Mouse (Mus musculus) c-Kit-positive CD71-negative TER-119-negative erythroid progenitor cells, embryonic 14.5 days (primary cell): Measurements from ENCODE around the gene Aldh2.
A peak's percentile ranks its signal among the peaks of the same experiment; 100 is the strongest.

Experiments used
- DNase-seq: peaks from one replicate; pipeline ENCODE4 v3.0.0-alpha.2; 2013; ENCODE audit warnings: low read depth

Gene Aldh2

GRCm38 (mm10) chr5:121595758-121596157, 2.1 kb upstream of the Aldh2 start:
- DNase-seq = no peak

GRCm38 (mm10) chr5:121594714-121595313, 1.2 kb upstream of the Aldh2 start:
- DNase-seq = no peak

GRCm38 (mm10) chr5:121592816-121593407, 712 bp downstream of the Aldh2 start:
- DNase-seq = no peak

- DNase-seq = no peak
Observed at GRCm38 (mm10) chr5:121592064-121592815, 1.4 kb downstream of the Aldh2 start.

GRCm38 (mm10) chr5:121591417-121592063, 2.1 kb downstream of the Aldh2 start:
- DNase-seq = no peak

- no peak for DNase-seq
Observed at GRCm38 (mm10) chr5:121589928-121590327, 3.7 kb downstream of the Aldh2 start.

GRCm38 (mm10) chr5:121586400-121587039, 7.1 kb downstream of the Aldh2 start:
- peak; percentile 48 for DNase-seq

- no peak for DNase-seq
Observed at GRCm38 (mm10) chr5:121585699-121586098, 7.9 kb downstream of the Aldh2 start.

- DNase-seq = no peak
Observed at GRCm38 (mm10) chr5:121585005-121585404, 8.6 kb downstream of the Aldh2 start.

- DNase-seq = peak; percentile 73
Observed at GRCm38 (mm10) chr5:121583765-121584501, 9.7 kb downstream of the Aldh2 start.

GRCm38 (mm10) chr5:121581945-121582344, 11.7 kb downstream of the Aldh2 start:
- DNase-seq = no peak

- no peak for DNase-seq
Observed at GRCm38 (mm10) chr5:121576927-121577488, 16.6 kb downstream of the Aldh2 start.

- no peak for DNase-seq
Observed at GRCm38 (mm10) chr5:121575867-121576266, 17.8 kb downstream of the Aldh2 start.

GRCm38 (mm10) chr5:121574145-121574544, 19.5 kb downstream of the Aldh2 start:
- DNase-seq = no peak

GRCm38 (mm10) chr5:121570787-121571186, 22.8 kb downstream of the Aldh2 start:
- no peak for DNase-seq

- no peak for DNase-seq
Observed at GRCm38 (mm10) chr5:121569881-121570420, 23.7 kb downstream of the Aldh2 start.

- DNase-seq = no peak
Observed at GRCm38 (mm10) chr5:121566035-121566681, 27.5 kb downstream of the Aldh2 start.

GRCm38 (mm10) chr5:121564468-121564895, 29.1 kb downstream of the Aldh2 start:
- peak; percentile 87 for DNase-seq

GRCm38 (mm10) chr5:121562436-121562835, 31.2 kb downstream of the Aldh2 start:
- no peak for DNase-seq

GRCm38 (mm10) chr5:121549196-121549595, 44.4 kb downstream of the Aldh2 start:
- no peak for DNase-seq
